Mouse (Mus musculus): ENCODE data around the gene Nol4l.

DNA sequence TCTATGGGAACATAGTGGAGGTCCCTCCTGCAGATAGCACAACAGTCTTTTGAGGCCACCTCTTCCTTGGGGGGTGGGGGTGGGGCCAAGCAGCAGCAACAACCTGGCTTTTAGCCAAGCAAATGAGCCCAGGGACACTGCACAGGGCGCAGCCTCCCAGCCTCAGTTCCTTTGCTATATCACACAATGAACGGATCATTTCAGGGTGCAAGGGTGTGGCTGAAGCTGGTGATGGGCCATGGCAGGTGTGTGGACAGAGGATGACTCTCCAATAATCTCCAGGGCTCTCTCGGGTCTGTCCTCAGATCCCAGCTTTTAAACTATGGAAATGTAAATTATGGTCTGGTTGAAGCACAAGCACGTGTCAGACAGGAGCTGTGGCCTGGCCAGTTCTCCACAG lies 47.4 kb upstream of the Nol4l start:
- TF ChIP-seq CTCF (IDR thresholded peaks at IDR 0.05; ENCODE audit: borderline replicate concordance, insufficient read depth, low read depth, low read length) (no peak), POLR2A (IDR thresholded peaks at IDR 0.05; ENCODE audit: borderline replicate concordance, insufficient read depth, low read length) (no peak)

All from cerebellum, adult 2 months (tissue).